Mouse (Mus musculus) forebrain, embryonic 11.5 days (tissue): ENCODE data around the gene Pcdh7. TPM values are rescaled to one million over a fixed set of nuclear protein-coding genes. Genes with fewer than 3 reads are reported as not detected.

Source experiments
- ATAC-seq: fragments of 200-750 bp; cut with Nextera tagmentation; replicated peaks from 2 replicates; pipeline ENCODE4 v1.8.0; 2017; ENCODE audit warnings: moderate TSS enrichment; ENCODE audit not compliant: low FRiP score
- DNase-seq: peaks from one replicate; pipeline ENCODE4 v3.0.0-alpha.2; 2017; ENCODE audit warnings: low spot score
- H3K27ac ChIP-seq: fragments of 300-500 bp; sonication (generic); 2 replicates; pipeline ENCODE4 v1.5.1; 2014; ENCODE audit warnings: low read depth, low read length
- H3K27me3 ChIP-seq: fragments of 300-500 bp; sonication (generic); 2 replicates; pipeline ENCODE4 v1.6.1; 2014; ENCODE audit warnings: mild to moderate bottlenecking, low read length, mixed read lengths; ENCODE audit not compliant: control insufficient read depth, insufficient read depth
- H3K36me3 ChIP-seq: fragments of 300-500 bp; sonication (generic); 2 replicates; pipeline ENCODE4 v1.6.1; 2014; ENCODE audit warnings: mild to moderate bottlenecking, low read length, moderate library complexity, mixed read lengths; ENCODE audit not compliant: control insufficient read depth, insufficient read depth
- H3K4me1 ChIP-seq: fragments of 300-500 bp; sonication (generic); replicated peaks from 2 replicates; pipeline ENCODE4 v1.6.1; 2014; ENCODE audit warnings: low read length, mixed read lengths; ENCODE audit not compliant: control insufficient read depth, insufficient read depth
- H3K4me2 ChIP-seq: fragments of 300-500 bp; sonication (generic); 2 replicates; pipeline ENCODE4 v1.6.1; 2014; ENCODE audit warnings: low read depth, mild to moderate bottlenecking, low read length, moderate library complexity, mixed read lengths; ENCODE audit not compliant: severe bottlenecking
- H3K4me3 ChIP-seq: fragments of 300-500 bp; sonication (generic); 2 replicates; pipeline ENCODE4 v1.5.1; 2014; ENCODE audit warnings: low read depth, low read length
- H3K9ac ChIP-seq: fragments of 300-500 bp; sonication (generic); 2 replicates; pipeline ENCODE4 v1.6.1; 2014; ENCODE audit warnings: low read length
- H3K9me3 ChIP-seq: fragments of 300-500 bp; sonication (generic); 2 replicates; pipeline ENCODE4 v1.6.1; 2016; ENCODE audit warnings: low read length, mixed read lengths; ENCODE audit not compliant: control insufficient read depth
- WGBS: fragments of 180-500 bp; shearing (Covaris S2); extraction: QIAGEN DNeasy Blood & Tissue Kit; methylation state at CpG from one replicate; pipeline ENCODE4 v1.1.7; 2014; 5-methylcytosine and 5-hydroxymethylcytosine counted together
- polyA plus RNA-seq: library from polyadenylated mRNA; unstranded; fragments of >200 nt; fragmentation: Nextera tagmentation; extraction: Ambion mirVana; gene quantifications from 2 replicates; pipeline ENCODE4 v1.2.1, GENCODE M21; 2014

Pcdh7 gene
- polyA plus RNA-seq, 1 experiment from 2014 or later, result 5.1 TPM

GRCm38 (mm10) chr5:57774496-57774895 lies 56.7 kb downstream of the Pcdh7 start:
- Histone ChIP-seq H3K9ac (no peak overlapping the region), H3K27ac (no peak overlapping the region), H3K36me3 (no peaks in the 10 kb centered on the region), H3K4me3 (no peak overlapping the region), H3K27me3 (no peaks in the 10 kb centered on the region), H3K9me3 (no peaks in the 10 kb centered on the region), H3K4me1 (no peaks in the 10 kb centered on the region), H3K4me2 (no peak overlapping the region)
- 80% methylated on average over 2 of the region's 2 CpGs for WGBS
- ATAC-seq, result no peak
- no peak for DNase-seq

- H3K4me2 ChIP-seq, result no peak overlapping the region
- H3K36me3 ChIP-seq, result no peaks in the 10 kb centered on the region
- H3K9me3 ChIP-seq, result no peaks in the 10 kb centered on the region
- 28% methylated on average over 3 of the region's 3 CpGs for WGBS
- DNase-seq (no peak), ATAC-seq (no peak)
- no peaks in the 10 kb centered on the region for H3K4me1 ChIP-seq
- no peak overlapping the region for H3K4me3 ChIP-seq
- H3K27ac ChIP-seq, result no peak overlapping the region
- H3K27me3 ChIP-seq, result no peaks in the 10 kb centered on the region
- H3K9ac ChIP-seq, result no peak overlapping the region
Measured at GRCm38 (mm10) chr5:57778093-57778492, 60.3 kb downstream of the Pcdh7 start.

- no peaks in the 10 kb centered on the region for H3K27me3 ChIP-seq
- no peaks in the 10 kb centered on the region for H3K4me1 ChIP-seq
- H3K36me3 ChIP-seq, result no peaks in the 10 kb centered on the region
- H3K9me3 ChIP-seq, result no peaks in the 10 kb centered on the region
- no peak overlapping the region for H3K27ac ChIP-seq
- no peak overlapping the region for H3K4me2 ChIP-seq
- no peak overlapping the region for H3K9ac ChIP-seq
- H3K4me3 ChIP-seq, result no peak overlapping the region
- no peak for DNase-seq
- ATAC-seq, result no peak
Measured at GRCm38 (mm10) chr5:57779951-57780350, 62.2 kb downstream of the Pcdh7 start.

GRCm38 (mm10) chr5:57780574-57780973 lies 62.8 kb downstream of the Pcdh7 start:
- Histone ChIP-seq H3K27ac (no peak overlapping the region), H3K9me3 (no peaks in the 10 kb centered on the region), H3K4me2 (no peak overlapping the region), H3K4me3 (no peak overlapping the region), H3K4me1 (no peaks in the 10 kb centered on the region), H3K9ac (no peak overlapping the region), H3K36me3 (no peaks in the 10 kb centered on the region), H3K27me3 (no peaks in the 10 kb centered on the region)
- ATAC-seq (no peak), DNase-seq (no peak)
- 93% methylated on average over 4 of the region's 4 CpGs for WGBS

GRCm38 (mm10) chr5:57781950-57782349 lies 64.2 kb downstream of the Pcdh7 start:
- WGBS, result 89% methylated on average over 5 of the region's 5 CpGs
- Histone ChIP-seq H3K9ac (no peak overlapping the region), H3K9me3 (no peaks in the 10 kb centered on the region), H3K4me3 (no peak overlapping the region), H3K27ac (no peak overlapping the region), H3K36me3 (no peaks in the 10 kb centered on the region), H3K4me1 (no peaks in the 10 kb centered on the region), H3K4me2 (no peak overlapping the region), H3K27me3 (no peaks in the 10 kb centered on the region)
- ATAC-seq, result no peak
- no peak for DNase-seq

- Histone ChIP-seq H3K9ac (no peak overlapping the region), H3K9me3 (no peaks in the 10 kb centered on the region), H3K4me3 (no peak overlapping the region), H3K4me2 (no peak overlapping the region), H3K36me3 (no peaks in the 10 kb centered on the region), H3K4me1 (no peaks in the 10 kb centered on the region), H3K27ac (no peak overlapping the region), H3K27me3 (no peaks in the 10 kb centered on the region)
- DNase-seq (no peak), ATAC-seq (no peak)
- WGBS, result 76% methylated on average over 3 of the region's 3 CpGs
Measured at GRCm38 (mm10) chr5:57782546-57782945, 64.8 kb downstream of the Pcdh7 start.

- no peaks in the 10 kb centered on the region for H3K4me1 ChIP-seq
- H3K4me3 ChIP-seq, result no peak overlapping the region
- DNase-seq (no peak), ATAC-seq (no peak)
- no peak overlapping the region for H3K4me2 ChIP-seq
- no peaks in the 10 kb centered on the region for H3K27me3 ChIP-seq
- no peaks in the 10 kb centered on the region for H3K36me3 ChIP-seq
- WGBS, result 65% methylated on average over 4 of the region's 4 CpGs
- H3K27ac ChIP-seq, result no peak overlapping the region
- H3K9me3 ChIP-seq, result no peaks in the 10 kb centered on the region
- no peak overlapping the region for H3K9ac ChIP-seq
Measured at GRCm38 (mm10) chr5:57788775-57789509, 71.2 kb downstream of the Pcdh7 start.

GRCm38 (mm10) chr5:57796337-57796736 lies 78.6 kb downstream of the Pcdh7 start:
- H3K4me3 ChIP-seq, result no peak overlapping the region
- no peak for ATAC-seq
- H3K9me3 ChIP-seq, result no peaks in the 10 kb centered on the region
- H3K27me3 ChIP-seq, result no peaks in the 10 kb centered on the region
- no peaks in the 10 kb centered on the region for H3K36me3 ChIP-seq
- H3K27ac ChIP-seq, result no peak overlapping the region
- H3K9ac ChIP-seq, result no peak overlapping the region
- no peak overlapping the region for H3K4me2 ChIP-seq
- no peak for DNase-seq
- H3K4me1 ChIP-seq, result no peaks in the 10 kb centered on the region

- 83% methylated on average over 7 of the region's 7 CpGs for WGBS
- H3K9ac ChIP-seq, result no peak overlapping the region
Measured at GRCm38 (mm10) chr5:57797951-57798670, 80.3 kb downstream of the Pcdh7 start.

More at GRCm38 (mm10) chr5:57797951-57798670, 80.3 kb downstream of the Pcdh7 start:
- no peaks in the 10 kb centered on the region for H3K4me1 ChIP-seq
- no peaks in the 10 kb centered on the region for H3K27me3 ChIP-seq
- H3K4me2 ChIP-seq, result no peak overlapping the region
- no peaks in the 10 kb centered on the region for H3K36me3 ChIP-seq
- H3K4me3 ChIP-seq, result no peak overlapping the region
- no peak for DNase-seq
- ATAC-seq, result no peak
- no peak overlapping the region for H3K27ac ChIP-seq
- H3K9me3 ChIP-seq, result no peaks in the 10 kb centered on the region
